Mouse (Mus musculus) liver, embryonic 14.5 days (tissue): ENCODE measurements at regions not wholly inside any gene's neighbourhood (a gene's known extent, or its start where the extent isn't known, plus 50 kb on each side); places are given as distances from the start of the nearest gene placed in this dataset.

Experiments used
- ATAC-seq: fragments of 200-750 bp; cut with Nextera tagmentation; 2 replicates; pipeline ENCODE4 v1.8.0; 2017; ENCODE audit warnings: moderate number of reproducible peaks, mild to moderate bottlenecking, moderate library complexity; ENCODE audit not compliant: insufficient read depth
- DNase-seq, 3 experiments: peaks; one replicate each; pipeline ENCODE4 v3.0.0-alpha.2; 2012 to 2013; ENCODE audit warnings: low read depth in 3 of 3, low spot score in 3 of 3
- H3K27ac ChIP-seq: fragments of 300-500 bp; sonication (generic); 2 replicates; pipeline ENCODE4 v1.5.1; 2014; ENCODE audit warnings: moderate library complexity, mild to moderate bottlenecking, control low read depth, inconsistent platforms
- H3K27me3 ChIP-seq: fragments of 300-500 bp; sonication (generic); 2 replicates; pipeline ENCODE4 v1.6.1; 2014; ENCODE audit warnings: mild to moderate bottlenecking, low read length, moderate library complexity; ENCODE audit not compliant: control insufficient read depth, insufficient read depth
- H3K36me3 ChIP-seq: fragments of 300-500 bp; sonication (generic); replicated peaks from 2 replicates; pipeline ENCODE4 v1.6.1; 2014; ENCODE audit warnings: low read depth; ENCODE audit not compliant: control insufficient read depth, insufficient read depth
- H3K4me1 ChIP-seq, 2 experiments: fragments of 200-500 bp in 1 of 2; fragments of 300-500 bp in 1 of 2; sonication (generic) in 1 of 2; replicated peaks; 2 replicates each; pipeline ENCODE4 v1.6.1; 2012 to 2014; ENCODE audit warnings: antibody characterized with exemption in 1 of 2, inconsistent platforms in 1 of 2, low read length in 1 of 2; ENCODE audit not compliant: control insufficient read depth in 2 of 2, insufficient read depth in 2 of 2
- H3K4me2 ChIP-seq: fragments of 300-500 bp; sonication (generic); 2 replicates; pipeline ENCODE4 v1.6.1; 2014; ENCODE audit warnings: low read depth, mild to moderate bottlenecking, control low read depth, moderate library complexity
- H3K4me3 ChIP-seq, 2 experiments: fragments of 200-500 bp in 1 of 2; fragments of 300-500 bp in 1 of 2; sonication (generic) in 1 of 2; 2 replicates each; pipeline ENCODE4 v1.5.1; 2012 to 2014; ENCODE audit warnings: low read depth in 2 of 2, low read length in 2 of 2, mild to moderate bottlenecking in 2 of 2, control low read depth in 1 of 2, inconsistent platforms in 1 of 2, moderate library complexity in 1 of 2; ENCODE audit not compliant: insufficient read depth in 1 of 2
- H3K9ac ChIP-seq: fragments of 300-500 bp; sonication (generic); replicated peaks from 2 replicates; pipeline ENCODE4 v1.6.1; 2014; ENCODE audit warnings: mild to moderate bottlenecking, control low read depth, moderate library complexity
- H3K9me3 ChIP-seq: fragments of 300-500 bp; sonication (generic); 2 replicates; pipeline ENCODE4 v1.6.1; 2016; ENCODE audit warnings: low read length, mixed read lengths; ENCODE audit not compliant: control insufficient read depth
- CTCF ChIP-seq: IDR thresholded peaks from 2 replicates; pipeline ENCODE4 v1.5.1; 2016; ENCODE audit warnings: antibody characterized with exemption, low read depth, control low read depth
- EP300 ChIP-seq: IDR thresholded peaks from 2 replicates; pipeline ENCODE4 v1.6.1; 2016; ENCODE audit warnings: antibody characterized with exemption, low read depth
- WGBS: fragments of 180-500 bp; shearing (Covaris S2); extraction: QIAGEN DNeasy Blood & Tissue Kit; methylation state at CpG from one replicate; pipeline ENCODE4 v1.1.7; 2014; ENCODE audit not compliant: insufficient replicate concordance; 5-methylcytosine and 5-hydroxymethylcytosine counted together

GRCm38 (mm10) chr17:4509506-4509905 is 484.6 kb upstream of the Arid1b start:
- Histone ChIP-seq H3K36me3 (no peaks in the 10 kb centered on the region), H3K9ac (no peak overlapping the region), H3K27me3 (no peaks in the 10 kb centered on the region), H3K4me2 (no peak overlapping the region), H3K4me3 (no peak overlapping the region), H3K27ac (no peak overlapping the region), H3K9me3 (no peaks in the 10 kb centered on the region), H3K4me1 (no peaks in the 10 kb centered on the region)
- ATAC-seq: no peak
- no peak for TF ChIP-seq EP300
- DNase-seq: no peak
- WGBS: 50% methylated on average over 3 of the region's 3 CpGs

- Histone ChIP-seq H3K4me1 (no peaks in the 10 kb centered on the region), H3K4me3 (no peak overlapping the region), H3K36me3 (no peaks in the 10 kb centered on the region), H3K27ac (no peak overlapping the region), H3K9ac (no peak overlapping the region), H3K4me2 (no peak overlapping the region), H3K9me3 (no peaks in the 10 kb centered on the region), H3K27me3 (no peaks in the 10 kb centered on the region)
- ATAC-seq (no peak), DNase-seq (no peak)
- whole genome bisulfite sequencing: 69% methylated on average over 7 of the region's 7 CpGs
- no peak for TF ChIP-seq CTCF
- no peak for TF ChIP-seq EP300
Measured at GRCm38 (mm10) chr17:4516141-4516540, 478.0 kb upstream of the Arid1b start.

GRCm38 (mm10) chr17:4516846-4517245 is 477.3 kb upstream of the Arid1b start:
- ATAC-seq (no peak), DNase-seq (no peak)
- TF ChIP-seq EP300 (no peak), CTCF (no peak)
- no peak overlapping the region for H3K4me2 ChIP-seq
- no peaks in the 10 kb centered on the region for H3K4me1 ChIP-seq
- H3K9me3 ChIP-seq: no peaks in the 10 kb centered on the region
- H3K27ac ChIP-seq: no peak overlapping the region
- no peaks in the 10 kb centered on the region for H3K36me3 ChIP-seq
- whole genome bisulfite sequencing: 68% methylated on average over 3 of the region's 3 CpGs
- H3K27me3 ChIP-seq: no peaks in the 10 kb centered on the region
- H3K9ac ChIP-seq: no peak overlapping the region
- H3K4me3 ChIP-seq: no peak overlapping the region

GRCm38 (mm10) chr17:4521031-4521430 is 473.1 kb upstream of the Arid1b start:
- no peak overlapping the region for H3K4me2 ChIP-seq
- ATAC-seq: no peak
- H3K27me3 ChIP-seq: no peaks in the 10 kb centered on the region
- no peak overlapping the region for H3K4me3 ChIP-seq
- no peak overlapping the region for H3K9ac ChIP-seq
- no peaks in the 10 kb centered on the region for H3K9me3 ChIP-seq
- DNase-seq: no peak
- TF ChIP-seq CTCF (no peak), EP300 (no peak)
- 0 out of 4 replicates have a peak, but pooled peaks cover 0 to 2% of the 10 kb centered on the region in 2 experiments for H3K4me1 ChIP-seq
- WGBS: 75% methylated on average over 4 of the region's 4 CpGs
- no peak overlapping the region for H3K27ac ChIP-seq
- H3K36me3 ChIP-seq: no peaks in the 10 kb centered on the region

- no peak for TF ChIP-seq CTCF
- Histone ChIP-seq H3K9me3 (no peaks in the 10 kb centered on the region), H3K4me1 (peaks cover 0 to 2% of the 10 kb centered on the region in 2 experiments; a peak in 1 of 4 replicates), H3K36me3 (no peaks in the 10 kb centered on the region), H3K4me2 (no peak overlapping the region), H3K27me3 (no peaks in the 10 kb centered on the region), H3K27ac (no peak overlapping the region), H3K9ac (no peak overlapping the region), H3K4me3 (no peak overlapping the region)
- DNase-seq (no peak), ATAC-seq (peak; percentile 53; the same call in 1 of the 2 replicates)
- 61% methylated on average over 7 of the region's 7 CpGs for WGBS
Measured at GRCm38 (mm10) chr17:4526466-4526865, 467.7 kb upstream of the Arid1b start.

- Histone ChIP-seq H3K4me2 (no peak overlapping the region), H3K27me3 (no peaks in the 10 kb centered on the region), H3K4me1 (no peaks in the 10 kb centered on the region; a peak in 1 of 4 replicates), H3K9me3 (no peaks in the 10 kb centered on the region), H3K36me3 (no peaks in the 10 kb centered on the region), H3K27ac (no peak overlapping the region), H3K4me3 (no peak overlapping the region), H3K9ac (no peak overlapping the region)
- no peak for DNase-seq
- TF ChIP-seq EP300 (no peak), CTCF (no peak)
- no peak for ATAC-seq
- WGBS: 71% methylated on average over 2 of the region's 2 CpGs
Measured at GRCm38 (mm10) chr17:4532126-4532525, 462.0 kb upstream of the Arid1b start.
